Mouse (Mus musculus) myocyte (in vitro differentiated cells): ENCODE results near the gene Hist1h2be. TPM values are rescaled to one million over a fixed set of nuclear protein-coding genes. Genes with fewer than 3 reads are reported as not detected.

ENCODE experiments used
- H3K27me3 ChIP-seq: one replicate; pipeline ENCODE4 v1.6.1; 2011; ENCODE audit not compliant: control insufficient read depth, insufficient read depth, insufficient read length
- H3K36me3 ChIP-seq: one replicate; pipeline ENCODE4 v1.6.1; 2011; ENCODE audit not compliant: control insufficient read depth, insufficient read depth
- H3K4me2 ChIP-seq: one replicate; pipeline ENCODE4 v1.6.1; 2011; ENCODE audit warnings: low read depth, control low read depth
- H3K4me3 ChIP-seq: one replicate; pipeline ENCODE4 v1.5.1; 2011; ENCODE audit warnings: mild to moderate bottlenecking, control low read depth, moderate library complexity
- H3K79me2 ChIP-seq: one replicate; pipeline ENCODE4 v1.6.1; 2011; ENCODE audit not compliant: control insufficient read depth, insufficient read depth
- H3ac ChIP-seq: one replicate; pipeline ENCODE4 v1.6.1; 2011; ENCODE audit not compliant: control insufficient read depth, insufficient read length
- CEBPB ChIP-seq: IDR thresholded peaks from 2 replicates; pipeline ENCODE4 v1.6.1; 2011; ENCODE audit warnings: mild to moderate bottlenecking, moderate library complexity; ENCODE audit not compliant: poor library complexity, insufficient read depth, severe bottlenecking
- E2F4 ChIP-seq: IDR thresholded peaks from one replicate; pipeline ENCODE4 v1.6.1; 2011; ENCODE audit warnings: mild to moderate bottlenecking, control low read depth, moderate library complexity; ENCODE audit not compliant: insufficient read depth
- MAX ChIP-seq: IDR thresholded peaks from one replicate; pipeline ENCODE4 v1.6.1; 2011; ENCODE audit warnings: low read depth, mild to moderate bottlenecking, control low read depth
- MYOD1 ChIP-seq, 3 experiments: IDR thresholded peaks; one replicate each; pipeline ENCODE4 v1.6.1; 2011; ENCODE audit warnings: control low read depth in 2 of 3, low read depth in 2 of 3, mild to moderate bottlenecking in 2 of 3, moderate library complexity in 1 of 3; ENCODE audit not compliant: insufficient read length in 2 of 3, control insufficient read depth in 1 of 3
- MYOG ChIP-seq, 3 experiments: IDR thresholded peaks; one replicate each; pipeline ENCODE4 v1.6.1; 2011; ENCODE audit warnings: control low read depth in 2 of 3, low read depth in 2 of 3, mild to moderate bottlenecking in 2 of 3; ENCODE audit not compliant: insufficient read length in 2 of 3, control insufficient read depth in 1 of 3, insufficient read depth in 1 of 3
- POLR2A ChIP-seq: IDR thresholded peaks from one replicate; pipeline ENCODE4 v1.6.1; 2011; ENCODE audit warnings: low read depth, mild to moderate bottlenecking, control low read depth, moderate library complexity; ENCODE audit not compliant: insufficient read length
- POLR2AphosphoS2 ChIP-seq: IDR thresholded peaks from one replicate; pipeline ENCODE4 v1.6.1; 2011; ENCODE audit warnings: low read depth, control low read depth; ENCODE audit not compliant: insufficient read length
- REST ChIP-seq: IDR thresholded peaks from one replicate; pipeline ENCODE4 v1.6.1; 2011; ENCODE audit warnings: mild to moderate bottlenecking, control low read depth, moderate library complexity; ENCODE audit not compliant: insufficient read depth, insufficient read length
- SRF ChIP-seq: IDR thresholded peaks from one replicate; pipeline ENCODE4 v1.6.1; 2011; ENCODE audit warnings: low read depth; ENCODE audit not compliant: control insufficient read depth, insufficient read length
- TCF12 ChIP-seq: IDR thresholded peaks from one replicate; pipeline ENCODE4 v1.6.1; 2011; ENCODE audit warnings: mild to moderate bottlenecking, control low read depth; ENCODE audit not compliant: poor library complexity, insufficient read depth, severe bottlenecking
- TCF3 ChIP-seq: IDR thresholded peaks from one replicate; pipeline ENCODE4 v1.6.1; 2011; ENCODE audit warnings: low read depth, control low read depth; ENCODE audit not compliant: insufficient read length
- USF1 ChIP-seq: IDR thresholded peaks from one replicate; pipeline ENCODE4 v1.6.1; 2011; ENCODE audit warnings: low read depth, mild to moderate bottlenecking, control low read depth, moderate library complexity
- polyA plus RNA-seq: library from polyadenylated mRNA; unstranded; fragments of >200 nt; fragmentation: generic; extraction: Trizol; gene quantifications from one replicate; pipeline ENCODE4 v1.2.1, GENCODE M21; 2012; ENCODE audit warnings: missing spikeins

Gene Hist1h2be
- polyA plus RNA-seq, 1 experiment = 4.3 TPM

- no peak for TF ChIP-seq MYOG (IDR thresholded peaks at IDR 0.05; ENCODE audit: control insufficient read depth in 1 of 3, insufficient read depth in 1 of 3, insufficient read length in 2 of 3, low read depth in 2 of 3)
- TF ChIP-seq REST = no peak
- TF ChIP-seq TCF3 = no peak
- TF ChIP-seq MYOD1 (IDR thresholded peaks at IDR 0.05; ENCODE audit: control insufficient read depth in 1 of 3, insufficient read length in 2 of 3, low read depth in 2 of 3) = no peak
- TF ChIP-seq USF1 = no peak
- H3K27me3 ChIP-seq = no peaks in the 10 kb centered on the region
- no peak overlapping the region for H3ac ChIP-seq
- no peaks in the 10 kb centered on the region for H3K79me2 ChIP-seq
- no peak overlapping the region for H3K4me2 ChIP-seq
- H3K4me3 ChIP-seq = no peak overlapping the region
- no peaks in the 10 kb centered on the region for H3K36me3 ChIP-seq
Observed at GRCm38 (mm10) chr13:23603182-23603699, 17.7 kb downstream of the Hist1h2be start.

GRCm38 (mm10) chr13:23597957-23598356, 23.0 kb downstream of the Hist1h2be start:
- Histone ChIP-seq H3K79me2 (no peaks in the 10 kb centered on the region), H3ac (no peak overlapping the region), H3K36me3 (no peaks in the 10 kb centered on the region), H3K4me3 (no peak overlapping the region), H3K27me3 (no peaks in the 10 kb centered on the region), H3K4me2 (no peak overlapping the region)
- TF ChIP-seq MYOD1 (IDR thresholded peaks at IDR 0.05; ENCODE audit: control insufficient read depth in 1 of 3, insufficient read length in 2 of 3, low read depth in 2 of 3) = no peak
- no peak for TF ChIP-seq TCF12
- no peak for TF ChIP-seq TCF3
- TF ChIP-seq E2F4 = no peak

GRCm38 (mm10) chr13:23595622-23596372, 25.1 kb downstream of the Hist1h2be start:
- Histone ChIP-seq H3K36me3 (no peaks in the 10 kb centered on the region), H3K27me3 (no peaks in the 10 kb centered on the region), H3ac (no peak overlapping the region), H3K79me2 (no peaks in the 10 kb centered on the region), H3K4me3 (no peak overlapping the region), H3K4me2 (no peak overlapping the region)
- no peak for TF ChIP-seq USF1
- no peak for TF ChIP-seq MAX
- no peak for TF ChIP-seq SRF
- TF ChIP-seq E2F4 = no peak
- TF ChIP-seq POLR2AphosphoS2 = no peak
- TF ChIP-seq CEBPB = no peak

- Histone ChIP-seq H3K36me3 (no peaks in the 10 kb centered on the region), H3K27me3 (no peaks in the 10 kb centered on the region), H3ac (no peak overlapping the region), H3K79me2 (no peaks in the 10 kb centered on the region), H3K4me3 (no peak overlapping the region), H3K4me2 (no peak overlapping the region)
- TF ChIP-seq REST = no peak
- no peak for TF ChIP-seq TCF3
- no peak for TF ChIP-seq CEBPB
- TF ChIP-seq POLR2A = no peak
- TF ChIP-seq MAX = no peak
- no peak for TF ChIP-seq USF1
- TF ChIP-seq E2F4 = no peak
- TF ChIP-seq MYOG (IDR thresholded peaks at IDR 0.05; ENCODE audit: control insufficient read depth in 1 of 3, insufficient read depth in 1 of 3, insufficient read length in 2 of 3, low read depth in 2 of 3) = no peak
- TF ChIP-seq TCF12 = no peak
- no peak for TF ChIP-seq SRF
- TF ChIP-seq POLR2AphosphoS2 = no peak
- no peak for TF ChIP-seq MYOD1 (IDR thresholded peaks at IDR 0.05; ENCODE audit: control insufficient read depth in 1 of 3, insufficient read length in 2 of 3, low read depth in 2 of 3)
Observed at GRCm38 (mm10) chr13:23595185-23595584, 25.7 kb downstream of the Hist1h2be start.

- TF ChIP-seq USF1 (no peak), CEBPB (no peak), POLR2AphosphoS2 (no peak), POLR2A (no peak)
- Histone ChIP-seq H3K36me3 (no peaks in the 10 kb centered on the region), H3K4me2 (no peak overlapping the region), H3K27me3 (no peaks in the 10 kb centered on the region), H3K4me3 (no peak overlapping the region), H3ac (no peak overlapping the region), H3K79me2 (no peaks in the 10 kb centered on the region)
Observed at GRCm38 (mm10) chr13:23593051-23593770, 27.7 kb downstream of the Hist1h2be start.
